Mouse (Mus musculus): Measurements from ENCODE around the gene Afdn.
"Not testable (repeated sequence)": the region's sequence is repeated elsewhere in the genome, so short reads cannot be mapped to it uniquely, and the experiment has no call there.

Gene Afdn

GRCm38 (mm10) chr17:13764911-13765310 lies 4.6 kb downstream of the Afdn start:
- not testable (repeated sequence) for DNase-seq (ENCODE audit: extremely low spot score, low spot score)

- DNase-seq (ENCODE audit: extremely low spot score, low spot score) = no peak
Measured at GRCm38 (mm10) chr17:13768531-13768930, 8.2 kb downstream of the Afdn start.

- no peak for DNase-seq (ENCODE audit: extremely low spot score, low spot score)
Measured at GRCm38 (mm10) chr17:13769256-13769655, 8.9 kb downstream of the Afdn start.

- DNase-seq (ENCODE audit: extremely low spot score, low spot score) = no peak
Measured at GRCm38 (mm10) chr17:13777676-13778075, 17.3 kb downstream of the Afdn start.

GRCm38 (mm10) chr17:13778865-13779264 lies 18.5 kb downstream of the Afdn start:
- DNase-seq (ENCODE audit: extremely low spot score, low spot score) = no peak

- DNase-seq (ENCODE audit: extremely low spot score, low spot score) = no peak
Measured at GRCm38 (mm10) chr17:13781948-13782347, 21.6 kb downstream of the Afdn start.

- no peak for DNase-seq (ENCODE audit: extremely low spot score, low spot score)
Measured at GRCm38 (mm10) chr17:13783469-13783868, 23.1 kb downstream of the Afdn start.

- not testable (repeated sequence) for DNase-seq (ENCODE audit: extremely low spot score, low spot score)
Measured at GRCm38 (mm10) chr17:13790033-13790432, 29.7 kb downstream of the Afdn start.

- no peak for DNase-seq (ENCODE audit: extremely low spot score, low spot score)
Measured at GRCm38 (mm10) chr17:13797691-13798090, 37.4 kb downstream of the Afdn start.

GRCm38 (mm10) chr17:13802836-13803408 lies 42.6 kb downstream of the Afdn start:
- DNase-seq (ENCODE audit: extremely low spot score, low spot score) = no peak

- DNase-seq (ENCODE audit: extremely low spot score, low spot score) = no peak
Measured at GRCm38 (mm10) chr17:13806016-13806415, 45.7 kb downstream of the Afdn start.

GRCm38 (mm10) chr17:13817789-13818188 lies 57.5 kb downstream of the Afdn start:
- no peak for DNase-seq (ENCODE audit: extremely low spot score, low spot score)

- no peak for DNase-seq (ENCODE audit: extremely low spot score, low spot score)
Measured at GRCm38 (mm10) chr17:13819342-13819741, 59.0 kb downstream of the Afdn start.

- DNase-seq (ENCODE audit: extremely low spot score, low spot score) = no peak
Measured at GRCm38 (mm10) chr17:13820676-13821075, 60.3 kb downstream of the Afdn start.

GRCm38 (mm10) chr17:13825421-13825820 lies 65.1 kb downstream of the Afdn start:
- no peak for DNase-seq (ENCODE audit: extremely low spot score, low spot score)

- no peak for DNase-seq (ENCODE audit: extremely low spot score, low spot score)
Measured at GRCm38 (mm10) chr17:13830234-13830633, 69.9 kb downstream of the Afdn start.

GRCm38 (mm10) chr17:13830636-13831341 lies 70.5 kb downstream of the Afdn start:
- DNase-seq (ENCODE audit: extremely low spot score, low spot score) = peak; percentile 20

GRCm38 (mm10) chr17:13835876-13836275 lies 75.5 kb downstream of the Afdn start:
- DNase-seq (ENCODE audit: extremely low spot score, low spot score) = no peak

GRCm38 (mm10) chr17:13850175-13850574 lies 89.8 kb downstream of the Afdn start:
- no peak for DNase-seq (ENCODE audit: extremely low spot score, low spot score)

GRCm38 (mm10) chr17:13853883-13854282 lies 93.5 kb downstream of the Afdn start:
- not testable (repeated sequence) for DNase-seq (ENCODE audit: extremely low spot score, low spot score)

GRCm38 (mm10) chr17:13855396-13855795 lies 95.1 kb downstream of the Afdn start:
- DNase-seq (ENCODE audit: extremely low spot score, low spot score) = no peak

- no peak for DNase-seq (ENCODE audit: extremely low spot score, low spot score)
Measured at GRCm38 (mm10) chr17:13856429-13857090, 96.2 kb downstream of the Afdn start.

GRCm38 (mm10) chr17:13865340-13865739 lies 105.0 kb downstream of the Afdn start:
- no peak for DNase-seq (ENCODE audit: extremely low spot score, low spot score)
